Mouse (Mus musculus): ENCODE results near the gene Sytl1.

Gene Sytl1

DNA sequence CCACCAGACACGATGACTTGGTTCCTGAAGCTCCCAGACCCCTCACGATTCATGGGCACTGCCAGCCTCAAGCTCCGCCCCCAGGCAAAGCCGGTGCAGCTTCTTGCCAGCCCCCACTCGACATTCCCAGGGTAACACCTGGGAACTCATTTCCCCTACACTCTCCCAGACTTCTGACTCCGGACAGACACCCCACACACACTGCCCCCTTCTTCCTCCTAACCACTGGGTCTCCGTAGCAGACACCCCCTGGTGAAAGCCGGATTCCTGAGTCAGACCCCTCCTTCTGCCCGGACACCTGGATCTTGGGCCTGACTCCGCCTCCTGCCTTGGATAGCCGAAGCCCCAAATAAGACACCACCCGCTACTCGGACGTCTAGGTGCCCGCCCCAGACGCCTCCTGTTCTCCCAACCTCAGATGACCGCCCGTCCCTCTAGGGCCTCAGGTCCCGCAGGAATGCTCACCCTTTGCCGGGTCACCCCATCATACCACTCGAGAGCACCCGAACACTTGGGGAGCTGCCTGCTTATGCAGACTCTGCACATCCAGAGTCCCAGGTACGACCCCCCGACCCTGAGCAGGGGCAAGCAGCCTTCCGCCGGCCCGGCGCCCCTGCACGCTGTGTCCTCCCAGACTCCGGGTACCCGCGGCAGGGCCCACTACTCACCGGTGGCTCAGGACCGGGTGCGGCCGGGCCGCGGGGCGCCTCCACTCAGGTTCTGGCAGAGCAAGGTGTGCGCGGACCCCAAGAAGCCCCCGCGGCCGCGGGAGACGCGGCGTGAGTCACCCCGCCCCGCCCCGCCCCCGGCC is 51.0 kb downstream of the Sytl1 start, which contains the start of the genes Cd164l2 and Gpr3:
Cd164l2 (plus strand) TSS at position 381 of the 811 bp plus-strand sequence.
Gpr3 (minus strand) TSS at position 786 of the 811 bp plus-strand sequence.
- no peak for DNase-seq (ENCODE audit: low spot score)

DNA sequence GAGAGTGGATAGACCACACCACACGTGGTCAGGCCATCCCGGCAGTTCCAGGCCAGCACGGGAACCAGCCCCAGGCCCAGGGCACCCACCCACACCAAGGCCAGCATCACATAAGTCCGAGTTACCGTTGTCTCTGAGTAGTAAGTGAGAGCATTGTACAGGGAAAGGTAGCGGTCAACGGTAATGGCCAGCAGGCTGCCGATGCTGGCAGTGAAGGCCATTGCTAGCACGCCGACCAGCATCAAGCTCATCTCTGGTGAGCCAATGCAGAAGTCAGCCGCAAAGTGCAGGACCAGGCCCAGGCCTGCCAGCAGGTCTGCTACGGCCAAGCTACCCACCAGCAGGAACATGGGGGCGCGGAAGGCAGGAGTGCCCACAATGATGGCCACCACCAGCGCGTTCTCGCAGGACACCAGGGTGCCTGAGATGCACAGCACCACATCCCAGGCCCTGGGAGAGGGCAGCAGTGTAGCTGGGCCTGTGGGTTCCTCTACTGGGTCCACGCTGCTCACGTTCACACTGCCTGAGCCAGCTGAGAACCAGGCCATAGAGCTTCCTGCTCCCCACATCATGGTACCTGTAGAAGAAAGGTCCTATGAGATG is 52.0 kb downstream of the Sytl1 start:
- DNase-seq (ENCODE audit: low spot score): no peak

DNA sequence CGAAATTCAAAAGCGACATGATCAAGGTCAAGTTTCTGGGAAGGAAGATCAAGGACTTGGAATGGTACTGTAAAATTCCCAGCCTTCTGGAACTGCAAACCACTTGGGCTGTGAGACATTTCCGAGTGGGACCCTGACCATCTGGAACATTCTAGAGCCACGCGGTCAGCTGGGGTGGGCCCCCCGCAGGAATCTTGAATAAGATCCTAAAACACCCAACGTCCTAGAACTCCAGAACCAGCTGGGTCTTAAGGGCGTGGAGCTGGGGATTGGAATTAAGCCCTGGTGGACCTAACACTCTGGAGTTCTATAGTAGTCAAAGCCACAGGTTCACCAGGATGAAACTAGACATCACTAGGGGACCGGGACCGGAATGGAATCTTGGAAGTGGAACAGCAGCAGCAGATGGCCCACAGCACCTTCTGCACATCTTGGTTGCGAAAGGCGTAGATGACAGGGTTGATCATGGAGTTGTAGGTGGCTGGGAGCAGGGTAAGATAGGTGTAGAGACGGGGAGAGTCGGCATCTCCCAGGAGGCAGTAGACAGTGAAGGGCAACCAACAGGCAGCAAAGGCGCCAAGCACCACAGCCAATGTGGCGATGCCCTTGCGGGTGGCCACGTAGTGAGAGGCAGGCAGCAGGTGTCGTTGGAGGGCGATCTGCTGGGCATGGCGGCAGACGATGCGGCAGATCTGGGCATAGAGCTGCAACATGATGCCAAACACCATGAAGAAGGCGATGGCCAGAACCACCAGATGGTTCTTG is 52.7 kb downstream of the Sytl1 start:
- no peak for DNase-seq (ENCODE audit: low spot score)

DNA sequence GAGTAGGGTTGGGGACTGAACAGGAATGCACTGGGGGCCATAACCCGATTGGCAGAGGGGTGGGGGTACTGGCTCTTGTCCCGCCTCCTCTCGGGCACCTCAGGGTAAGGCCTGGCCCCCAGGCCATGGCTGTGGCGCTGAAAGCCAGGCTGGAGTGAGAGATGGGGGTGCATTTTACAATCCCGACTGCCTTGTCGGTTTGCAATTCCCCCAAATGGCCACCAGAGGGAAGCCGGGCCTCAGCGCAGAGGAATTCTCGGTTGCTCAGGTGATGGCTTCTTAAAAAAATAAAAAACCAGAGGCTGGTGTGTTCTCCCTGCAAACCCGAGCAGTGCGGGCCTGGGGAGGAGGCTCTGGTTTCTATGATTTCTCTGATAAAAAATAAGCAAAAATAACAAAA is 53.5 kb downstream of the Sytl1 start:
- DNase-seq (ENCODE audit: low spot score): no peak

DNA sequence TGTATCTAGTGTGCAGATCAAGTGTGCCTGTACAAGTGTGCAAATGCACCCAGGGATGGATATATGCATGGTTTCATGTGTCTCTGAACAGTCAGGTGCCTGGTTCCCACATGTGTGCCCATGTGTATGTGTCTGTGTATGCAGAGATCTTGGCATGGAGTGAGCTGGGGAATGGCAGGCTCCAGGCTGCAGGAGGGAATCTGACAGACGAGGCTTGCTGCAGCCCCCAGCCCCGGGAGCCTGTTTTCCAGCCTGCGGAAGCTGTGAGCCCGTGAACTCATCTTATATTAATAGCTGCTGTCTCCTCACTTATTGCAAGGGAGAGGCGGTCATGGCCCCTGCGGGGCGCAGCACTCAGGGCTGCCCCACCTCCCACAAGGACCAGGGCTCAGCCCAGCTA is 58.5 kb downstream of the Sytl1 start:
- no peak for DNase-seq (ENCODE audit: low spot score)

DNA sequence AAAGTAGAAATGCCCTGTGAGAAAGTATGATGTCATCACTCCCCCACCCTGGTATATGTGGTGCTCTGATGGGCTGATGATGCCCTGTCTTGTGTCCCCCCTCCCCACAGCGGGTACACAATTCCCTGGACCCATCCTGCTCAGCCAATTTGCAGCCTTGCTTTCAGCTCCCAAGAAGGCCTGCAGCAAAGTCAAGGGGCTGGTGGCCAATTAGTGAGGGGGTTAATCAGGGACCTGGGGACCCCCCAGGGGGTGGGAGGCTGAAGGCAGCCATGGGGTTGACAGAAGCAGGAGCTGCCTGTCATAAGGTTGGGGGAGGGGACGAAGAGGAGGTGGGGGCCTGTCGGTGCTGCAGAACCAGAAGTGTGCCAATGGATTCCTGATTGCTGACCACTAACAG is 59.3 kb downstream of the Sytl1 start:
- no peak for DNase-seq (ENCODE audit: low spot score)

All from spleen, adult 12 weeks (tissue).